Comparison of ENCODE assay signal across 22 mouse cellular contexts in the genomic region with DNA sequence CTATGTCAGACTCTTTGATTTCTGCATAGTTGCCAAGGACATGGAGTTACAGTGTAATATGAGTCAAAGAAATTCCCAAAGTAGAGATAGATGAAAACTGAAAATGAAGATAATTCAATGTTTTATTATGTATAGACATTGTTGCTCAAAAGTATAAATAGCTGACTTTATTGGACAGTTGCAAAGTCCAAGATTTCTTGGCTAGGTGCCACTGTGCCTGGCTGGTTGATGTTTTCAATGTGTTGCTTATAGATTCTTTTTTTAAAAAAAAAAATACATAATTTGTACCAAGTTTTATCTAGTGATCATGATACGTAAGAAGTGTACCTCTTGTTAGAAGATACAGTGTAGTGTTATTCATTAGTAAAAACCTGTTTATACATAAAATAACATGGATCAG.
"Had no signal": no experiment of that assay in that cellular context is flagged by ENCODE, and none has a peak within 500 bp of the region (broad histone marks: within the 10 kb centered on the region; RNA-seq: fewer than 3 reads in every experiment).

No protein-coding gene starts in this region.

- H3K4me1 ChIP-seq: heart, embryonic 10.5 days; heart, embryonic 12.5 days; hindbrain, embryonic 13.5 days; hindbrain, embryonic 15.5 days; kidney, embryonic 15.5 days; limb, embryonic 12.5 days; limb, embryonic 15.5 days had no signal

- H3K4me3 ChIP-seq: gastrocnemius, adult 2 months; heart, embryonic 10.5 days; heart, embryonic 12.5 days; hindbrain, embryonic 13.5 days; hindbrain, embryonic 15.5 days; kidney, embryonic 15.5 days; layer of hippocampus, adult 2 months; limb, embryonic 12.5 days; limb, embryonic 15.5 days; liver, embryonic 12.5 days had no signal

- ATAC-seq: hindbrain, postnatal 0 days; liver, embryonic 12.5 days had no signal

- H3K27ac ChIP-seq: gastrocnemius, adult 2 months; heart, embryonic 10.5 days; hindbrain, embryonic 13.5 days; hindbrain, embryonic 15.5 days; hindbrain, postnatal 0 days; kidney, embryonic 15.5 days; kidney, postnatal 0 days; layer of hippocampus, adult 2 months; limb, embryonic 12.5 days; limb, embryonic 15.5 days; liver, embryonic 12.5 days; liver, embryonic 14.5 days had no signal

- H3K27me3 ChIP-seq: heart, embryonic 12.5 days; hindbrain, embryonic 13.5 days; hindbrain, embryonic 15.5 days; kidney, embryonic 15.5 days; limb, embryonic 12.5 days; limb, embryonic 15.5 days; liver, embryonic 12.5 days had no signal

- DNase-seq: gastrocnemius, adult 2 months; gastrocnemius, postnatal 10 days; gastrocnemius, postnatal 25 days; heart, adult 18-20 months; heart, postnatal 10 days; heart, postnatal 36 days; kidney, adult 11 months; kidney, postnatal 14 days; layer of hippocampus, postnatal 36 days; left cerebral cortex, postnatal 4 days had no signal

- H3K9ac ChIP-seq: heart, embryonic 12.5 days; hindbrain, embryonic 13.5 days; hindbrain, embryonic 15.5 days; kidney, embryonic 15.5 days; limb, embryonic 12.5 days; limb, embryonic 15.5 days; liver, embryonic 12.5 days; liver, embryonic 14.5 days had no signal

- H3K9me3 ChIP-seq: heart, embryonic 10.5 days; heart, embryonic 12.5 days; hindbrain, embryonic 13.5 days; hindbrain, embryonic 15.5 days; kidney, embryonic 15.5 days; limb, embryonic 12.5 days; limb, embryonic 15.5 days; liver, embryonic 12.5 days had no signal

- H3K4me2 ChIP-seq: heart, embryonic 12.5 days; hindbrain, embryonic 13.5 days; hindbrain, embryonic 15.5 days; kidney, embryonic 15.5 days; limb, embryonic 12.5 days; limb, embryonic 15.5 days; liver, embryonic 12.5 days had no signal
